Mouse (Mus musculus) retina, postnatal 1 day (tissue): ENCODE results near the gene Lim2.
A peak's percentile ranks its signal among the peaks of the same experiment; 100 is the strongest.

ENCODE experiments used
- DNase-seq: peaks from one replicate; pipeline ENCODE4 v3.0.0-alpha.2; 2012

Gene Lim2

GRCm38 (mm10) chr7:43447801-43448200 lies 20.3 kb downstream of the Lim2 start:
- no peak for DNase-seq

DNA sequence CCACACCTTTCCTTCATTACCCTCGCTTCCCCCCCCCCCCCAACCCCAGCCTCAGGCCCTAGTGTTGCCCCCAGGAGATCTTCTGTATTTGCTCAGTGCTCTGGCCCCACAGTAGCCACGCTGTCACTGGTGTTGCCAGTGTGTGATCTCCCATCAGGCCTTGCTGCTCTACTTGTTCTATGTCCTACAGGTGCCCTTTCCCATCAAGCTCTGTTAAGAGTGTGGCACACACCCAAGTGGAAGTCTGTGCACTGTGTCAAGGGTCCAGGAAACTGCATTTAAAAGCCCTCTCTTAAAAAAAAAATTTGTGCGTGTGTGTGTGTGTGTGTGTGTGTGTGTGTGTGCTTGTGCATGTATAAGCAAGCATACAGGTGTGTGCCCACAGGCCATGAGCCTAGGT lies 20.8 kb downstream of the Lim2 start:
- DNase-seq = no peak

GRCm38 (mm10) chr7:43449811-43450210 lies 22.3 kb downstream of the Lim2 start:
- DNase-seq = no peak

DNA sequence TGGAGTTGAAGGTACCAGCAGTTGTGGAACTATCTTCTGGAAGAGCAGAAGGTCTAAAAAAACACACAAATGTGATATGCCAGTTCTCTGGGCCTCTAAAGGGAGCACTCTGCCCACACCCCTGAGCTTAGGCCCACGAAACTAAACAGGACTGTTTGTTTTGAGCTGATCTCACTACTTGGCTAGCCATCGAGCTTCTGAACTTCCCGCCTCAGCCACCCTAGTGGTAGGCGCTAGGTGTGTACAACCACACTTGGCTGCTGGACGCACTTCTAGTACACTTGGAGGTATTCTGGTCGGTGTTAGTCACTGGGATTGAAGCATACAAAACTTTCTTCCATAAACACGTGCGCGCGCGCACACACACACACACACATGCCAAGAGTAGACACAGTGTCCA lies 24.3 kb downstream of the Lim2 start:
- DNase-seq = no peak

DNA sequence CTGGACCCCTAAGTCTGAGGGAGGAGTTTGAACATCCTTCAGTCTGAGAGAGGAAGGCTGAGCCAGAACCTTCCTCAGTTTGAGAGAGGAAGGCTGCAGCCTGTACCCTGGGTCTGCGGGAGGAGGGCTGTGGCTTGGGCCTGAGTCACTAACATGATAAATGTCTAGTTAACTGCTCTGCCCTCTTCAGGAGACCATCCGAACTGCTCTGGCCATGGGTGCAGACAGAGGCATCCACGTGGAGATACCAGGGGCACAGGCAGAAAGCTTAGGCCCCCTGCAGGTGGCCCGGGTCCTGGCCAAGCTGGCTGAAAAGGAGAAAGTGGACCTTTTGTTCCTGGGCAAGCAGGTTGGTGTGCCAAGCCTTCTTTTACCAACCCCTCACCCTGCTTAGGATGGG lies 25.1 kb downstream of the Lim2 start:
- peak; percentile 21 for DNase-seq

DNA sequence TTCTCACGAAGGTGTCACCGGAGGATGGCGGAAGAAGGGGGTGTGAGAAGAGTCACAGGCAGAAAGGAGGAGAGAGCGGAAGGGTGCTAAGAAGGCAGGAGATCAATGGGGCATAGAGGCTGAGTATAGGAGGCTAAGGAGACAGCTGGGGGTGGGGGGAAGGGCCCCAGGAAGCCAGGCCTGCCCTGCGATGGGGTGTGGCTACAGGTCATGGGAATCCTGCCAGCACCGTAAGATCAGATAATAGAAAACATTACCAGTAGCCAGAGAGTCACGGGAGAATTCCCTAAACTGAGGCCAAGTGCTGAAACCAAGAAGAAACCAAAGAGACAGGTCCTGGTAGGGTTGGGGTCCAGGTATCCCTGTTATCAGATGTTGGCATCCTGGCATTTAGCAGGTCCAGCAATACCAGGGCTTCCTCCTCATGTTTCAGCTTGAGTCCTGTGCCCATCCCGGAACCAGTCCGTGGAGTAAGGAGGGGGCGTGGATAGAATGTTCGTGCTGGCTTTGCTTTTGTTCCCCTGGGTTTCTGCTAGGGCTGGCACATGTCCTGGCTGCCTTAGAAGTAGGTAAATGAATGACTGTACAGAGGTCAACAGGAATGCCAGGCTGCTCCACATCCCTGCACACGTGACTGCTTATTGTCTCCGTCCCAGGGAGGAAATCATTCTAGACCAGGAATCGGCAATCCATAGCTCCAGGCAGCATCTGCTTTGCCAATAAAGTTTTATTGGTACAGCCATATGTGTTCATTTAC lies 26.3 kb downstream of the Lim2 start:
- no peak for DNase-seq

DNA sequence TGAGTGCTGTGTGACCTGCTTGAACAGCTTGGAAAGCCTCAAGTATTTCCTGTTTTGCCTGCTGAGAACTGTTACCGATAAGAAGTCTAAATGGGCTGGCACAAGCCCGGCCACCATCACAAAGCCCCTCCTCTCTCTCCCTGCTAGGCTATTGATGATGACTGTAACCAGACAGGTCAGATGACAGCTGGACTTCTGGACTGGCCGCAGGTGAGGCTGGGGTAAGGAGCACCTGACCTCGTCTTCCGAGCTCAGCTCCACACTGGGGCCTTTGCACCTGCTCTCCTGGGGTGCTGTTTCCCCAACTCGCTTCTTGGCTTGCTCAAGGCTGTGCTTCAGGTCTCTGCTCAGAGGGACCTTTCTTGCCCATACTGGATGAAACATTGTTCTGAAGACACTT lies 26.9 kb downstream of the Lim2 start:
- DNase-seq = no peak

DNA sequence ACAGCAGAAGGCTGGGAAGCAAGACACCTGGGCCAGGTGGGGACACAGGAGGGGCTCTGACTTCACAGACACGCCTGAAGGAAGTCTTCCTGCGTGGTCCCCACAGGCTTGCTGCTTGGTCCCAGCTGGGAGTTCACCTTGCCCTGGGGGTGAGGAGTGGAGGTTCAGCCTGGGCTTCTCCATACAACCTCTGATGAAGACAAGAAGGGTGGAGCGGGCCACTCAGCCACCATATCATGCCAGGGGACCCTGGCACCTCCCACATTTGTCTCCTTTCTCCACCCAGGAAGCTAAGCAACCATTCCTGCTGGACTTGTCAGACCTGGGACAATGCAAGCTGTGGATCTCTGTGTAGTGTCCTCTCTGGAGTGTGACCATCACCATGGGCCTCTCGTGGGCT lies 35.4 kb downstream of the Lim2 start, which contains the start of gene Vsig10l:
TSS of gene Vsig10l (plus strand) at position 301 of the 400 bp plus-strand sequence.
- no peak for DNase-seq

GRCm38 (mm10) chr7:43463976-43464375 lies 36.5 kb downstream of the Lim2 start:
- no peak for DNase-seq

DNA sequence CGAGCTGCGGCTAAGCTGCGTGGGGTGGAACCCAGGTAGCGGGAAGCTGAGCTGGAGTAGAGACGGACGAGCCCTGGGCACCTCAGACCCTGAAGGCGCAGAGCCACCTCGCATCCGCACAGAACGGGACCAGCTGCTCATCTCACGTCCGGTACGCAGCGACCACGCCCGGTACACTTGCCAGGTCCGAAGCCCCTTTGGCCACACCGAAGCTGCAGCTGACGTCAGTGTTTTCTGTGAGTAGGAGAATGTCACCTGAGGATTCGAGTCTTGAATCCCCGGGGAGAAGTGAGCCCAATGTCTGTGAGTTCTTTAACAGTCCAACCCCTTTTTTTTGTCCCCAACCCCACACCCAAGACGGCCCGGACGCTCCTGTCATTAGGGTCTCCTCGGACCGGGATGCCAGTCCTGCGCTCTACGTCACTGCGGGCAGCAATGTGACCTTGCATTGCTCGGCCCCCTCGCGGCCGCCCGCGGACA lies 37.4 kb downstream of the Lim2 start:
- no peak for DNase-seq

GRCm38 (mm10) chr7:43465344-43466098 lies 38.1 kb downstream of the Lim2 start:
- peak; percentile 95 for DNase-seq

- peak; percentile 88 for DNase-seq
Measured at GRCm38 (mm10) chr7:43466099-43466694, 38.7 kb downstream of the Lim2 start.

DNA sequence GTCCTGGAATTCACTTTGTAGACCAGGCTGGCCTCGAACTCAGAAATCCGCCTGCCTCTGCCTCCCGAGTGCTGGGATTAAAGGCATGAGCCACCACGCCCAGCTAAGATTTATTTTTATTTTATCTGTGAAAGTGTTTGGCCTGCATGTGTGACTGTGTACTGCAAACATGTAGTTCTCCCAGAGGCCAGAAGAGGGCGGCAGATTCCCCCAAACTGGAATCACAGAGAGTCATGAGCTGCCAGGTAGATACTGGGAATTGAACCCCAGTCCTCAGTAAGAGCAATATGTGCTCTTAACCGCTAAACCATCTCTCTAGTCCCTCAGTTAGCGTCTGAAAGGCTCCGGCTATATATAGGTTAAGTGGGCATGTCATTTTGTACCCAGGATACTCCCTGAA lies 42.9 kb downstream of the Lim2 start:
- DNase-seq = peak; percentile 66

GRCm38 (mm10) chr7:43475706-43476105 lies 48.2 kb downstream of the Lim2 start:
- no peak for DNase-seq

DNA sequence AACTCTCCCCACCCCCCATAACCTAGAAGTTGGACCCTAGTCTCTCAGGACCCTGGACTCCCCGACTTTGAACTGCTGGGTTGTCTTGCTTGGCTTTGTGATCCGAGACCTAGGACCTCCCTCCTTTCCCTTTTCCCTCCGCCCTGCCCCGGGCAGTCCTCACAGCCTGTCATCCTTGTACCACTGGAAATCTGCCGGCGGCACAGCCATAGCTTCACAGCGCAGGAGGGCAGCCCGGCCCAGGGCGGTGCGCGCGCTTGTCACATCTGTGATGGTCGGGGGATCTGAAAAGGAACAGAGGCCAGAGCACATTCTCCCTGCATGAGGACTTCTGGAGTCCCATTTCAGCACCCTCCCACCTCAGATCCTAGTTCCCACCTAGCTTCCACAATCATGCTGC lies 48.9 kb downstream of the Lim2 start:
- peak; percentile 56 for DNase-seq

DNA sequence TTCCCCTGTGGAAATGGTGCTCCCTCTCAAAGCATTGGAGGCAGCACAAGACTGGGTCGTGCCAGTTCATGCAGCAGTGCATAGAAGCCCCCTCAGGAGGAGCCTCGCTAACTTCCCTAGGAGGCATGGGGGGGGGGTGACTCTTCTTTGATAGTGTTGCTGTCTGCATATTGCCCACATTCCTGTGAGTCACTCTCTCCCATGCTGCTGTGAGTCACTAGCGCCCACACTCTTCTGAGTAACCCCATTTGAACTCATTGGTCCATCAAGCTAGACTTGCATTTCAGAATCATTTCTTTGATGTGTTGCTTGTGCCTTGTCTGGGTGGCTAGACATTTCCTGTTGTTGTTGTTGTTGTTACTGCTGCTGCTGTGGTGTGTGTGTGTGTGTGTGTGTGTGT lies 53.7 kb downstream of the Lim2 start:
- DNase-seq = no peak

- peak; percentile 82 for DNase-seq
Measured at GRCm38 (mm10) chr7:43482090-43482716, 54.7 kb downstream of the Lim2 start.

GRCm38 (mm10) chr7:43483236-43483635 lies 55.8 kb downstream of the Lim2 start:
- peak; percentile 33 for DNase-seq
